Mouse (Mus musculus) c-Kit-negative CD71-positive TER-119-positive erythroid progenitor cells, embryonic 14.5 days (primary cell): ENCODE measurements around the gene Cast.
A peak's percentile ranks its signal among the peaks of the same experiment; 100 is the strongest.

Source experiments
- DNase-seq: peaks from one replicate; pipeline ENCODE4 v3.0.0-alpha.2; 2013; ENCODE audit warnings: low read depth, low spot score

Cast gene

GRCm38 (mm10) chr13:74808152-74808929, at the start of gene Cast:
Cast (minus strand) TSS chr13:74808810.
- peak; percentile 27 for DNase-seq

DNA sequence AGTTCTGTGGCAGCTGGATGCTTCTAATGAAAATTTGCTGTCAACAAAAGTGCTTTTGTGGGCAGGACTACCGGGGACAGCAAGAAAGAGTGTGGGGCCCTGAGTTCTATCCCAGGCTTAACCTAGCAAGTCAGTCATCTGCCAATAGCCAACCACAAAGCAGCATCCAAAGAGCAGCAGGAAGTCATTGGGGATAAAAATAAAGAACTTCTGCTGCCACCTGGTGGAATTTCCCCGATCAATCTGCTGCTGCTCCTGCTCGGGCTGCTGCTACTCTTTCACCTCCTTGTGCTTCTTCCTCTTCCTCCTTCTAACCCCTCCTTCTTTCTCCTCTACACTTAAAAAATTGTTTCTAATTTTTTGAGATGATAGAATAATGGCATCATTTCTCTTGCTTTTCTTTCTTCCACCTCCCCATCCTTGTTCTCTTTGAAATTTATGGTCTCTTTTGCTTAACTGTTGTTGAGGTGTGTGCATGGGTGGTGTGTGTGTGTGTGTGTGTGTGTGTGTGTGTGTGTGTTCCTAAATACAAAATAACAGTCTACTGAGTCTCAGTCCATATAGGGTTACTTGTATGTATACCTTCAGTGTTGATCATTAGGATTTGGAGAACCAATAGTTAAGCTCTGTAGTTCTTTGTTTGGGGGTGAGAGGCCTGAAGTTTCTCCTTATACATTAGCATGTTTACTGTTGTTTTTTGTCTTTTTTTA, 45.9 kb upstream of the Cast start:
- peak; percentile 6 for DNase-seq

DNA sequence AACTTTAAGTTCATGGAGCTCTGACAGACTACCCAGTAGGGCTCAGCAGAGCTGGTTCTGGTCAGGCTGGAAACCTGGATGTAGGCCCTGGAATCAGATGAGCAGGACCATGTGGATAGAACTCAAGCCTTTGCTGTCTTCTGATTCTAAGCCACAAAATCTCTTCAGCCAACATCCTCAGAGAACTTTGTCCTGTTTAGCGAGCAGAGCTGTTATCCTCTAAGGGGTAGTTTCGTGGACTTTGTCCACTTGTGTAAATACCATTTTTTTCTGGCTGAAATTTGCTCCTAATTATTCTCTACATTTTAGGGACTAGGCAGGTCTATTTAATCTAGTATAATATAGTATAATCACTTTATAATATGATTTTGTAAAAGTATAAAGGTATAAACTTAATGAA, 42.2 kb upstream of the Cast start:
- DNase-seq = no peak

DNA sequence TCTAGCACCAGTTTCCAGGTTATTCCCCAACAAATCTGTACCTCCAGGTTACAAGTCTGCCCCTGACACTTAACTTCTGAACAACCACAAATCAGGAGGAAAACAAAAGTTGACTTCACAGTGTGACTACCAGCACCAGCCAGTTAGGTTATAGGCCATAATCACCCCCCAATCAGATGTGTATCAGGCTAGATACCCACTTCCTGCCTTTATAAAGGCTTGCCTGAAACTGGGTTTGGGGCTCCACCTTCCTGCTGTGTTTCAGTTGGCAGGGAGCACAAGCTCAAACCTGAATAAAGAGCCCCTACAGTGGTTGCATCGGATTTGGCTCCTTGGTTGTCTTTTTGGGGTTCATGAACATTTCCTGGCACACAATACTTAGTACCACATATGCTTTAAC, 37.3 kb upstream of the Cast start:
- DNase-seq = no peak

GRCm38 (mm10) chr13:74834543-74834942, 25.9 kb upstream of the Cast start:
- DNase-seq = no peak

DNA sequence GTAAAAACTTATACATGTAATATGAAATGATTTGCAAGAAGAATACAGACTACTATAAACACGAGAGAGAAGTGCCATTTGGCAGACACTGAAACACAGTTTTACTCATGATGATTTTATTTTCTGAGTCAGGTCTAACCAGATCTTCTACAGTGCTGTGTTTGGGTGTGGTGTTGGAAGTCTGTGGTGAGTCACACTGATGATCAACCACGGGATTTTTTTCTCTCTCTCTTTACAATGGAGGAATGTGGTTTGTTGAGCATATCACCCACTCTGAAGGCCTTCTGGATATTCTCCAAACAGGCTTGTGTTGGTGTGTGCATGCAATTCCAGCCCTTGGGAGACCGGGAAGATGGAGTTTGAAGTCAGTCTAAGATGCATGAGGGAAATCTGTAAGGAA, 13.5 kb upstream of the Cast start:
- DNase-seq = no peak

- DNase-seq = no peak
Observed at GRCm38 (mm10) chr13:74815753-74816152, 7.1 kb upstream of the Cast start.

GRCm38 (mm10) chr13:74807446-74808151, 1.0 kb downstream of the Cast start:
- DNase-seq = peak; percentile 49

DNA sequence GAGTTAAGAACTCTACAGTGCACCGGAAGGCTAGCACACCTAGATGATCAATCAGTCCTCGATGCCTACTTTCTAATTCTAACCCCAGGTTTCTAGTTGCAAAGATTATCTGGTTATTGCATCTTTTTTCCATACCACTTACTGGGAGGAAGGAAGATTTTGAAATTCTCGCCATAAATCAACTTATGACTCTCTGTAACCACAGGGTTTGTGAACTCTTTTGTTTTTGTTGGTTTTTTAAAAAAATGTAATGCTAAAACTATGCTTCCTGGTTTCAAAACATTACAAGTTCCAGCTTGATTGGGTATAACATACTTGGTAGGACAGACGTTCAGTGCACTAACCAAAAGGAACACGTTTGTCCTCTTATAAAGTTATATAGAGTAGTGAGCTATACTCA, 1.7 kb downstream of the Cast start:
- DNase-seq = no peak

- DNase-seq = no peak
Observed at GRCm38 (mm10) chr13:74794435-74794834, 14.2 kb downstream of the Cast start.

GRCm38 (mm10) chr13:74787681-74788080, 20.9 kb downstream of the Cast start:
- DNase-seq = no peak

GRCm38 (mm10) chr13:74772151-74772550, 36.5 kb downstream of the Cast start:
- DNase-seq = no peak

DNA sequence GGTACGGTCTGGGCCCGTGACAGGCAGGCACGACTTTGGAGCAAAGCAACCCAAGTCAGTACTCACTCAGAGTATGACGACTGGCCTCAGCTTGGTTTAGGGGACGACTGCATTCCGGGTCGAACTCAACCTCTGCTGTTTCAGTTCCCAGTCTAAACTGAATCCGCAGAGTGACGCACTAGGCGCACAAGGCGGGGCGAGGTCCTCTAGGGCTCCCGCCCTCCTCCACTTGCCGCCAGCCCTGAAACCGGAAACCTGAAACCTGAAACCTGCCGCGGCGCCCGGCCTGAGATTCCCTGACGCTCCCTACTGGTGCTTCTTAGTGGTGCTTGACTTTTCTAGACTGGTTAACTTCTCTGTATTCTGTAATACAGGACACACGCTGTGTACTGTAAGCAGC, 38.1 kb downstream of the Cast start:
- DNase-seq = peak; percentile 83

DNA sequence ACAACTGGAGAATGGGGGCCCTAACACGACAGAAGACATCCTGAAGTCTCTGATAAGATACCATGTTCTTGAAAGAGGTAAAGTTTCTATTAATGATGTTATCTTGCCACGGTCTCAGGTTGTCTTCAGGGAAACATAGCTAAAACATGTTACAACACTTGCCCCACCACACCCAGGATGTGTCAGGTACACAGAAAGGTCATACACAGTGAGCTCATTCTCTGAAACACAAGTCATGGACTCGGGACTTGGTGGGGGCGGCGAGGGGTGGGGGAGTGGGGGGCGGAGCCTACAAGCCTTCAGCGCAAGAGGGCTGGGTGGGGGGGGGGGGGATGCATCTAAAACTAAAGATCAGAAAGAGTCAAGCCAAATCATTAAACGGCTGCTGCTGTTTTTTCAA, 38.7 kb downstream of the Cast start:
- peak; percentile 31 for DNase-seq

- DNase-seq = no peak
Observed at GRCm38 (mm10) chr13:74767186-74767585, 41.4 kb downstream of the Cast start.

DNA sequence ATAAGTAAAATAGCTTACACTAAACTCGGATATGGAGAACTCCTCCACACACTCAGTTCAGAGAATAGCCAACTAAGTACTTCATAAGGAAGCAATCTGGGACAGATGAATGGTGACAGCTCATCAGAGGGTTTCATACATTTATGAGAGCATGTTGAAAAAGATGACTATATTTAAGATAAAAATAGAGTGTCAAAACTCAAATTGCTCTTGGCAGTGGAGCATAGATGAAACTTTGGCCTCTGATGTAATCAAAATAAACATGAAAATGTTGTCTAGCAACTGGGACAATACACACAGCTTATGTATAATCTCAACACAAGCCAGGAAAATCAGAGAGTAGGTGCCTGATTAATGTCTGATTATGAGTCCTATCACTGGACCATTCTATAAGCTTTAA, 45.9 kb downstream of the Cast start:
- DNase-seq = no peak

GRCm38 (mm10) chr13:74759152-74759551, 49.5 kb downstream of the Cast start:
- no peak for DNase-seq

- DNase-seq = no peak
Observed at GRCm38 (mm10) chr13:74743219-74743618, 65.4 kb downstream of the Cast start.

DNA sequence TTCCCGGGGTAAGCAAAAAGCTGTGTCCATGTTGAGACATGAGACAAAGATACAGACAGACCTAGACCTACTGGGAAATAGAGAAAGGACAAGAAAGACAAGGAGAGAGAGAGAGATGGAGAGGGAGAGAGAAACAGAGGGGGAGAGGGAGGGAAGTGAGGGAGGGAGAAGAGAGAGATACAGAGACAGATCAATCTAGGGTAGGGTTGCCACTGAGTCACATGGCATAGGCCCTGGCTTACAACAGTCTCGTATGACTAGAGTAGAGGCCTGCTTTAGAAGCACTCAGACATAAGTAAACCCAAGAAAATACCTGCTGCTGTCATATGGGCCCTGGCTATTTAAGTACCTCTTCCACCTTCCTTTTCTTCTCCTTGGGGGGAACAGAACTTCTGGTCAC, 72.2 kb downstream of the Cast start:
- DNase-seq = no peak

DNA sequence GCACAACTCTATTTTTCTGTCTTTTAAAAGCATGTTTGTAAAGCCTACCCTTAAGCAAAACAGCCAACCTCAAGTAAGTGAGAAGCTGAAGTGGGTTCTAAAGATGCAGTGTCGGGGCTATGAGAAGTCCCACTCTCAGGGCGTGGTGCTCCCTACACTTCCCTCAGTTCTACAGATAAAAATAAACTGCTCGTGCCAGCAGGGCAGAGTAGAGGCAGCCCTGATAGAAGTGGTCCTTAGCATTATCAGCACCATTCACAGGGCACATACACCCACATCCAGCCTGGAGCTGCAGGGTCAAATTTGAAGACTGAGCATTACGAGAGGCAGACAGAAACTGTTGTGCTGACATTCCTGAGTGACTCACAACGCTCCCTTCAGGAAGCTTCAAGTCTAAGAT, 72.8 kb downstream of the Cast start:
- DNase-seq = peak; percentile 64

DNA sequence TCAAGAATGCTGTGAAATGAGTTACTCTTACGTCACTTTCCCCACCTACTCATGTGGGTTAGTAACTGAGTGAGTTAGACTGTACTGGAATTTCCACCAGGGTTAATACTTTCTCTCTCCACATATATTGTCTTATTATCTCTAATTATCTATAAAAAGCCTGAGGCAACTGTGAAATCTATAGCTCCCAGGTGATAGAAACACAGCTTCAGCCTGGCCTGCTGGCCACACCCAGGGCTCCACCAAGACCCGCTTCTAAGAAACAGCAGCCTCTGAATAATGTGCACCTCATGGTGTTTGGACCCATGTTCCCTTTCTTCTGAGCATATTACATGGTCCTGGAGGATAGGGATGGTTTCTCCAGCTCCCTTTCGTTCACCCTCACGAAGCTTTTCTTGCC, 74.9 kb downstream of the Cast start:
- DNase-seq = no peak

GRCm38 (mm10) chr13:74719002-74719401, 89.6 kb downstream of the Cast start:
- DNase-seq = no peak

- DNase-seq = no peak
Observed at GRCm38 (mm10) chr13:74696225-74696624, 112.4 kb downstream of the Cast start.
